Mouse (Mus musculus) neural tube, embryonic 13.5 days (tissue): ENCODE results near the gene Cited2. TPM values are rescaled to one million over a fixed set of nuclear protein-coding genes. Genes with fewer than 3 reads are reported as not detected.
A peak's percentile ranks its signal among the peaks of the same experiment; 100 is the strongest.

ENCODE experiments used
- ATAC-seq: fragments of 200-750 bp; cut with Nextera tagmentation; 2 replicates; pipeline ENCODE4 v1.8.0; 2017; ENCODE audit warnings: low read depth, mild to moderate bottlenecking, moderate TSS enrichment, moderate library complexity
- H3K27ac ChIP-seq: fragments of 300-500 bp; sonication (generic); replicated peaks from 2 replicates; pipeline ENCODE4 v1.5.1; 2015; ENCODE audit warnings: moderate library complexity, mild to moderate bottlenecking, inconsistent platforms
- H3K27me3 ChIP-seq: fragments of 300-500 bp; sonication (generic); 2 replicates; pipeline ENCODE4 v1.6.1; 2015; ENCODE audit warnings: mild to moderate bottlenecking, inconsistent platforms
- H3K36me3 ChIP-seq: fragments of 300-500 bp; sonication (generic); 2 replicates; pipeline ENCODE4 v1.6.1; 2015; ENCODE audit warnings: mild to moderate bottlenecking, inconsistent platforms
- H3K4me1 ChIP-seq: fragments of 300-500 bp; sonication (generic); replicated peaks from 2 replicates; pipeline ENCODE4 v1.6.1; 2015; ENCODE audit warnings: inconsistent platforms
- H3K4me2 ChIP-seq: fragments of 300-500 bp; sonication (generic); 2 replicates; pipeline ENCODE4 v1.6.1; 2015; ENCODE audit warnings: inconsistent platforms, mild to moderate bottlenecking, moderate library complexity
- H3K4me3 ChIP-seq: fragments of 300-500 bp; sonication (generic); 2 replicates; pipeline ENCODE4 v1.5.1; 2015; ENCODE audit warnings: mild to moderate bottlenecking, inconsistent platforms
- H3K9ac ChIP-seq: fragments of 300-500 bp; sonication (generic); 2 replicates; pipeline ENCODE4 v1.6.1; 2015; ENCODE audit warnings: moderate library complexity, mild to moderate bottlenecking, inconsistent platforms
- H3K9me3 ChIP-seq: fragments of 300-500 bp; sonication (generic); 2 replicates; pipeline ENCODE4 v1.6.1; 2016; ENCODE audit warnings: inconsistent platforms
- WGBS: fragments of 180-500 bp; shearing (Covaris S2); methylation state at CpG from one replicate; pipeline ENCODE4 v1.1.7; 2015; 5-methylcytosine and 5-hydroxymethylcytosine counted together
- polyA plus RNA-seq: library from polyadenylated mRNA; unstranded; fragments of >200 nt; fragmentation: Nextera tagmentation; extraction: Ambion mirVana; gene quantifications from 2 replicates; pipeline ENCODE4 v1.2.1, GENCODE M21; 2015

The Cited2 gene
- polyA plus RNA-seq, 1 experiment from 2014 or later, result 76.2 TPM

GRCm38 (mm10) chr10:17725037-17725584, 2.1 kb downstream of the Cited2 start:
- peak overlapping the region; percentile 62 for H3K27ac ChIP-seq
- 16% methylated on average over 8 of the region's 8 CpGs for whole genome bisulfite sequencing
- H3K4me2 ChIP-seq, result peak overlapping the region; percentile 79
- ATAC-seq, result no peak
- H3K9ac ChIP-seq, result peak overlapping the region; percentile 99
- 0 out of 2 replicates have a peak, but pooled peaks cover 4% of the 10 kb centered on the region for H3K36me3 ChIP-seq
- no peaks in the 10 kb centered on the region for H3K9me3 ChIP-seq
- H3K4me3 ChIP-seq, result peak overlapping the region; percentile 98
- peaks cover 46% of the 10 kb centered on the region for H3K4me1 ChIP-seq
- no peaks in the 10 kb centered on the region for H3K27me3 ChIP-seq

- Histone ChIP-seq H3K4me2 (peak overlapping the region; percentile 79), H3K9me3 (no peaks in the 10 kb centered on the region), H3K4me3 (peak overlapping the region; percentile 98), H3K36me3 (0 out of 2 replicates have a peak, but pooled peaks cover 4% of the 10 kb centered on the region), H3K27ac (peak overlapping the region; percentile 73), H3K9ac (peak overlapping the region; percentile 68), H3K27me3 (no peaks in the 10 kb centered on the region), H3K4me1 (peaks cover 44% of the 10 kb centered on the region)
- no peak for ATAC-seq
- 36% methylated on average over 7 of the region's 7 CpGs for WGBS
These were observed 2.8 kb downstream of the Cited2 start for GRCm38 (mm10) chr10:17725644-17726372.

- Histone ChIP-seq H3K4me2 (peak overlapping the region; percentile 79), H3K27me3 (no peaks in the 10 kb centered on the region), H3K27ac (peak overlapping the region; percentile 73), H3K4me3 (peak overlapping the region; percentile 98), H3K4me1 (peaks cover 38% of the 10 kb centered on the region), H3K9me3 (no peaks in the 10 kb centered on the region), H3K9ac (peak overlapping the region; percentile 68), H3K36me3 (0 out of 2 replicates have a peak, but pooled peaks cover 4% of the 10 kb centered on the region)
- ATAC-seq, result no peak
- WGBS, result 36% methylated on average over 2 of the region's 2 CpGs
These were observed 3.3 kb downstream of the Cited2 start for GRCm38 (mm10) chr10:17726373-17726720.

GRCm38 (mm10) chr10:17727161-17727925, 4.3 kb downstream of the Cited2 start:
- WGBS, result 17% methylated on average over 15 of the region's 15 CpGs
- H3K36me3 ChIP-seq, result 0 out of 2 replicates have a peak, but pooled peaks cover 4% of the 10 kb centered on the region
- H3K4me3 ChIP-seq, result peak overlapping the region; percentile 98
- H3K27ac ChIP-seq, result peak overlapping the region; percentile 73
- ATAC-seq, result no peak
- peaks cover 36% of the 10 kb centered on the region for H3K4me1 ChIP-seq
- no peaks in the 10 kb centered on the region for H3K9me3 ChIP-seq
- no peaks in the 10 kb centered on the region for H3K27me3 ChIP-seq
- peak overlapping the region; percentile 60 for H3K9ac ChIP-seq
- peak overlapping the region; percentile 79 for H3K4me2 ChIP-seq

- 3% methylated on average over 5 of the region's 5 CpGs for WGBS
- H3K27ac ChIP-seq, result peak overlapping the region; percentile 73; the same call in 1 of the 2 replicates
These were observed 4.9 kb downstream of the Cited2 start for GRCm38 (mm10) chr10:17727926-17728279.

DNA sequence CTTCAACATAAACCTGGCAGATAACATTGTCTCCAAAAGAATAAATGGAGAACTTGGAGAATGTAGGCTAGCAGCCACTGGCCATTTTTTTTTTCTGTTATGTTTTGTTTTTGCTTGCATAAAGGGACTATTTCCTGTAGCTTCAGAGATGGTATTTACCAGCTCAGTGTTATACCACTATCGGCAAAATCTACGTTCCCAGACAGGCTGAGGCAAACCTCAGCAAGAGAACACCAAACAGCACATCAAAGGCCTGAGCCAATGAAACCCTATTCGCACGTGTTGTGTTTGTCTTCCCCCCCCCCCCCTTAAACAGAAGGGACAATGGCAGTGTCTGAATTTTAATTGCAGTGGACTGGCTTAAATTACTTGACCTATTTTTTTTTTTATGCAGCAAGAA, 5.7 kb downstream of the Cited2 start:
- Histone ChIP-seq H3K27me3 (no peaks in the 10 kb centered on the region), H3K4me2 (no peak overlapping the region), H3K4me3 (no peak overlapping the region), H3K9me3 (no peaks in the 10 kb centered on the region), H3K36me3 (0 out of 2 replicates have a peak, but pooled peaks cover 4% of the 10 kb centered on the region), H3K9ac (no peak overlapping the region), H3K4me1 (peaks cover 36% of the 10 kb centered on the region), H3K27ac (no peak overlapping the region)
- no peak for ATAC-seq
- WGBS, result 14% methylated on average over 4 of the region's 4 CpGs

More at GRCm38 (mm10) chr10:17727926-17728279, 4.9 kb downstream of the Cited2 start:
- ATAC-seq, result no peak
- Histone ChIP-seq H3K4me1 (peaks cover 36% of the 10 kb centered on the region), H3K4me2 (peak overlapping the region; percentile 79), H3K9ac (peak overlapping the region; percentile 60; the same call in 1 of the 2 replicates), H3K4me3 (peak overlapping the region; percentile 98), H3K27me3 (no peaks in the 10 kb centered on the region), H3K36me3 (0 out of 2 replicates have a peak, but pooled peaks cover 4% of the 10 kb centered on the region), H3K9me3 (no peaks in the 10 kb centered on the region)

DNA sequence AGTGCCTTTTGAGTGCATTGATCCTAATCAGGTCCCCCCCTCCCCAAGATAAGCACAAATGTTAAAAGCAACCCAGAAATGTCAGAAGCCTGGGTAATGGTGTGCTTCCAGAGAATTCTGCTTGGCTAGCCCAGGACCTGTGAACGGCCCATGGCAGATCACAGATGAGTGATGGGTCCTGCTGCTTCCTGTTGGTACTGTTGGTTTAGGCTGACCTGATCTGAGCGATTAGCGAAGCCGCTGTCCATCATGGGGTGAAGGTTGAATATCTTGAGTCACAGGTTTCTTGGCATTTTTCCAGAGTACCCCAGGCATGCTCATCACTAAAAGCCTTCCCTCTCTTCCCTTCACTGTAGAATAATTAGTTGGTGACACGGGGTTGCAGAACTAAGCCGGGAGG, 6.5 kb downstream of the Cited2 start:
- 0 out of 2 replicates have a peak, but pooled peaks cover 4% of the 10 kb centered on the region for H3K36me3 ChIP-seq
- WGBS, result 65% methylated on average over 6 of the region's 6 CpGs
- no peak overlapping the region for H3K9ac ChIP-seq
- H3K27me3 ChIP-seq, result no peaks in the 10 kb centered on the region
- no peak for ATAC-seq
- no peak overlapping the region for H3K27ac ChIP-seq
- no peak overlapping the region for H3K4me3 ChIP-seq
- peaks cover 36% of the 10 kb centered on the region for H3K4me1 ChIP-seq
- H3K9me3 ChIP-seq, result no peaks in the 10 kb centered on the region
- no peak overlapping the region for H3K4me2 ChIP-seq

- H3K4me3 ChIP-seq, result no peak overlapping the region
- H3K4me2 ChIP-seq, result no peak overlapping the region
- H3K9ac ChIP-seq, result no peak overlapping the region
- no peak overlapping the region for H3K27ac ChIP-seq
- no peak for ATAC-seq
- H3K27me3 ChIP-seq, result no peaks in the 10 kb centered on the region
- no peaks in the 10 kb centered on the region for H3K36me3 ChIP-seq
- H3K9me3 ChIP-seq, result no peaks in the 10 kb centered on the region
- H3K4me1 ChIP-seq, result peaks cover 7% of the 10 kb centered on the region; the same call in 1 of the 2 replicates
- 10% methylated on average over 4 of the region's 4 CpGs for WGBS
These were observed 10.0 kb downstream of the Cited2 start for GRCm38 (mm10) chr10:17733057-17733456.

DNA sequence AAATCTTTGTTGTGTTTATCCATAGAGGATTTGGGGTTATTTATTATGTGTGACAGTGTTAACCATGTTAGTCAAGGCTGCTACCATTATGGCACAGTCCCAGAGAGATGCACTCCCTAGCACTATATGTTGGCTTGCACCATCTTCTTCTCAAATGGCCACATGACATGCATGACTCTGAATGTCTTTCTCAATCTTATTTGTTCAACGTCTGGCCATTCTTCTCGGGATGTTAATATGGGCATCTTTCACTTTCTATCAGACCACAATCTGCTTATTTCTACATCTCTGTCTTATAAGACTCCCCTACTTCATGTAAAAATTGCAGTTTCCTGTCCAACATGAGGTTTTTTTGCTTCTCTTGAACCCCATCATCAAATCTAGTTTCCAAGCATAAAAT, 19.6 kb downstream of the Cited2 start:
- no peak for ATAC-seq
- WGBS, result 96% methylated on average over 2 of the region's 2 CpGs
- no peaks in the 10 kb centered on the region for H3K27me3 ChIP-seq
- H3K9ac ChIP-seq, result no peak overlapping the region
- H3K9me3 ChIP-seq, result no peaks in the 10 kb centered on the region
- no peak overlapping the region for H3K4me2 ChIP-seq
- no peak overlapping the region for H3K27ac ChIP-seq
- no peak overlapping the region for H3K4me3 ChIP-seq
- H3K4me1 ChIP-seq, result no peaks in the 10 kb centered on the region
- H3K36me3 ChIP-seq, result no peaks in the 10 kb centered on the region

- no peak overlapping the region for H3K4me2 ChIP-seq
- H3K4me1 ChIP-seq, result no peaks in the 10 kb centered on the region
- WGBS, result 82% methylated on average over 5 of the region's 5 CpGs
- no peak overlapping the region for H3K4me3 ChIP-seq
- H3K9ac ChIP-seq, result no peak overlapping the region
- no peak for ATAC-seq
- peaks cover 8% of the 10 kb centered on the region; the same call in 1 of the 2 replicates for H3K9me3 ChIP-seq
- no peaks in the 10 kb centered on the region for H3K27me3 ChIP-seq
- 0 out of 2 replicates have a peak, but pooled peaks cover 3% of the 10 kb centered on the region for H3K36me3 ChIP-seq
- no peak overlapping the region for H3K27ac ChIP-seq
These were observed 29.5 kb downstream of the Cited2 start for GRCm38 (mm10) chr10:17752478-17752877.

GRCm38 (mm10) chr10:17759772-17760171, 36.8 kb downstream of the Cited2 start:
- Histone ChIP-seq H3K9me3 (peaks cover 8% of the 10 kb centered on the region; the same call in 1 of the 2 replicates), H3K9ac (no peak overlapping the region), H3K27me3 (no peaks in the 10 kb centered on the region), H3K4me1 (no peaks in the 10 kb centered on the region), H3K36me3 (0 out of 2 replicates have a peak, but pooled peaks cover 3% of the 10 kb centered on the region), H3K27ac (no peak overlapping the region), H3K4me3 (no peak overlapping the region), H3K4me2 (no peak overlapping the region)
- WGBS, result 93% methylated on average over 3 of the region's 3 CpGs
- ATAC-seq, result no peak
